Mouse (Mus musculus) limb, embryonic 11.5 days (tissue): ENCODE measurements around the gene Plxnd1. TPM values are rescaled to one million over a fixed set of nuclear protein-coding genes. Genes with fewer than 3 reads are reported as not detected.
A peak's percentile ranks its signal among the peaks of the same experiment; 100 is the strongest.

ENCODE experiments used
- ATAC-seq: fragments of 200-750 bp; cut with Nextera tagmentation; 2 replicates; pipeline ENCODE4 v1.8.0; 2017; ENCODE audit warnings: low read depth; ENCODE audit not compliant: insufficient number of reproducible peaks, low FRiP score, low TSS enrichment
- DNase-seq: peaks from one replicate; pipeline ENCODE4 v3.0.0-alpha.2; 2015; ENCODE audit warnings: low spot score
- H3K27ac ChIP-seq: fragments of 300-500 bp; sonication (generic); replicated peaks from 2 replicates; pipeline ENCODE4 v1.5.1; 2014; ENCODE audit warnings: low read depth, mild to moderate bottlenecking, low read length
- H3K27me3 ChIP-seq: fragments of 300-500 bp; sonication (generic); 2 replicates; pipeline ENCODE4 v1.6.1; 2014; ENCODE audit warnings: mild to moderate bottlenecking, low read length, mixed read lengths; ENCODE audit not compliant: control insufficient read depth, insufficient read depth
- H3K36me3 ChIP-seq: fragments of 300-500 bp; sonication (generic); 2 replicates; pipeline ENCODE4 v1.6.1; 2014; ENCODE audit warnings: mild to moderate bottlenecking, low read length, moderate library complexity, mixed read lengths; ENCODE audit not compliant: control insufficient read depth, insufficient read depth
- H3K4me1 ChIP-seq: fragments of 300-500 bp; sonication (generic); 2 replicates; pipeline ENCODE4 v1.6.1; 2014; ENCODE audit warnings: low read length, mixed read lengths; ENCODE audit not compliant: control insufficient read depth, insufficient read depth
- H3K4me2 ChIP-seq: fragments of 300-500 bp; sonication (generic); 2 replicates; pipeline ENCODE4 v1.6.1; 2014; ENCODE audit warnings: low read depth, mild to moderate bottlenecking, moderate library complexity; ENCODE audit not compliant: severe bottlenecking
- H3K4me3 ChIP-seq: fragments of 300-500 bp; sonication (generic); 2 replicates; pipeline ENCODE4 v1.5.1; 2014; ENCODE audit warnings: low read depth, low read length
- H3K9ac ChIP-seq: fragments of 300-500 bp; sonication (generic); 2 replicates; pipeline ENCODE4 v1.6.1; 2014; ENCODE audit warnings: mild to moderate bottlenecking, low read length
- H3K9me3 ChIP-seq: fragments of 300-500 bp; sonication (generic); 2 replicates; pipeline ENCODE4 v1.6.1; 2016; ENCODE audit warnings: low read length; ENCODE audit not compliant: control insufficient read depth
- WGBS: fragments of 180-500 bp; shearing (Covaris S2); extraction: QIAGEN DNeasy Blood & Tissue Kit; methylation state at CpG from one replicate; pipeline ENCODE4 v1.1.7; 2014; 5-methylcytosine and 5-hydroxymethylcytosine counted together
- polyA plus RNA-seq: library from polyadenylated mRNA; unstranded; fragments of >200 nt; fragmentation: Nextera tagmentation; extraction: Ambion mirVana; gene quantifications from 2 replicates; pipeline ENCODE4 v1.2.1, GENCODE M21; 2014

Gene Plxnd1
- polyA plus RNA-seq, 1 experiment from 2014 or later, result 19.6 TPM

DNA sequence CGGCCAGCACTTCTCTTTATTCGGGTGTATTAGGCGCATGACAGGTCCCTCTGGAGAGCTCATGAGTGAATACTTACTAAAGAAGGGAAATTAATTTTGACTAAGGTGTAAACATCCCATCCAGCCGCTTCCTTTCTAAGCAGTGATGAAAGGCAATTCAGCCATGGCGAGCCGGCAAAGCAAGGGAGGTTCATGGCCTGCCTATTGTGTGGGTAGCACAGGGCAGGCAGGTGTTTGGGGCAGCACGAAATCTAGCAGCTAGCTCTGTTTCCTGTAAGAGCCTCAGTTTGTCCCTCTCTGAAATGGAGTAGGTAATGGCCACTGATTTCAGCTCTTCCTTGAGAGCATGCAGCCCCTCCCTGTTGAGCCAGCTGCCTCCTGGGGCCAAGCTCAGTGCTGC, 10.2 kb downstream of the Plxnd1 start:
- Histone ChIP-seq H3K36me3 (no peaks in the 10 kb centered on the region), H3K9me3 (no peaks in the 10 kb centered on the region), H3K4me3 (no peak overlapping the region), H3K27ac (no peak overlapping the region), H3K4me2 (no peak overlapping the region), H3K4me1 (peaks cover 28% of the 10 kb centered on the region), H3K27me3 (no peaks in the 10 kb centered on the region), H3K9ac (no peak overlapping the region)
- WGBS, result 83% methylated on average over 7 of the region's 7 CpGs
- ATAC-seq (no peak), DNase-seq (no peak)

DNA sequence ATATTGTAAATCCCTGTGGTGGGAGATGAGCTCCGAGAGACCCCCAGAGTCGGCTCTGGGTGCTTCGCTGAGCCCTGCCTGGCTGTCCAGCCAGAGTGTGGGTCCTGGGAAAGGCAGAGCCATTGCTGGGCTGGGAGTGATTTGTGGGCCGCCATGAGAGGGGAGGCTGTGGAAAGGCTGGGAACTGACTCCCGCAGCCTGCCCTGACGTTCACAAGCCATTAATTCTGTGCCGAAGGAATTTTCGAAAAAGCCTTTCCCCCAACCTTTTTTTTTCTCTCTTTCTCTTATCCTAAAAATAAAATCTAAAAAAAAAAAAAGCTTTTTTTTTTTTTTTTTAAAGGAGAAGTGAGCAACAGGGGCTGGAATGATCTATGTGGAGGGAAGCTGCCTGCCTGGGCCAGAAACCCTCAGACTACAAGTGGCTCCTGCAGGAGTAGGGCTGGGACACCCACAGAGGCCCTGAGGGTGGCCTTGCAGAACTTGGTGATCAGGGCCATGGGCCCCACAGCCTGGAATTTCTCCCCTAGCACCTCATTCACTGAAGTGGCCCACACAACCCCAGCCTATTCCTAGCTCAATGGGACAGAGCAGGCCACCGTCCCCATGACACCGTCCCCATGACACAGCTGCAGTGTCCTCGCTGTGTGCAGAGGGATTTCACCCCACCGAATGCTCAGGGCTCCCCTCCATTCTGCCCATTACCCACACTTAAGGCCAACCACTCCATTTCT, 11.3 kb downstream of the Plxnd1 start:
- no peak for DNase-seq
- no peaks in the 10 kb centered on the region for H3K27me3 ChIP-seq
- H3K4me2 ChIP-seq, result no peak overlapping the region
- H3K9ac ChIP-seq, result no peak overlapping the region
- H3K27ac ChIP-seq, result peak overlapping the region; percentile 0; the same call in 1 of the 2 replicates
- peaks cover 28% of the 10 kb centered on the region for H3K4me1 ChIP-seq
- no peak overlapping the region for H3K4me3 ChIP-seq
- H3K9me3 ChIP-seq, result no peaks in the 10 kb centered on the region
- H3K36me3 ChIP-seq, result no peaks in the 10 kb centered on the region
- 44% methylated on average over 12 of the region's 12 CpGs for WGBS
- no peak for ATAC-seq

GRCm38 (mm10) chr6:115982889-115983288, 11.9 kb downstream of the Plxnd1 start:
- no peaks in the 10 kb centered on the region for H3K9me3 ChIP-seq
- H3K9ac ChIP-seq, result no peak overlapping the region
- H3K4me3 ChIP-seq, result no peak overlapping the region
- no peak for ATAC-seq
- 67% methylated on average over 7 of the region's 7 CpGs for WGBS
- peaks cover 28% of the 10 kb centered on the region for H3K4me1 ChIP-seq
- no peak for DNase-seq
- no peak overlapping the region for H3K4me2 ChIP-seq
- H3K36me3 ChIP-seq, result no peaks in the 10 kb centered on the region
- H3K27me3 ChIP-seq, result no peaks in the 10 kb centered on the region
- no peak overlapping the region for H3K27ac ChIP-seq

- no peaks in the 10 kb centered on the region for H3K9me3 ChIP-seq
- H3K4me3 ChIP-seq, result no peak overlapping the region
- ATAC-seq (no peak), DNase-seq (no peak)
- H3K27ac ChIP-seq, result no peak overlapping the region
- no peak overlapping the region for H3K4me2 ChIP-seq
- H3K9ac ChIP-seq, result no peak overlapping the region
- no peaks in the 10 kb centered on the region for H3K36me3 ChIP-seq
- WGBS, result 60% methylated on average over 8 of the region's 8 CpGs
- no peaks in the 10 kb centered on the region; the same call in 1 of the 2 replicates for H3K4me1 ChIP-seq
- H3K27me3 ChIP-seq, result no peaks in the 10 kb centered on the region
Observed at GRCm38 (mm10) chr6:115978596-115978995, 16.2 kb downstream of the Plxnd1 start.

DNA sequence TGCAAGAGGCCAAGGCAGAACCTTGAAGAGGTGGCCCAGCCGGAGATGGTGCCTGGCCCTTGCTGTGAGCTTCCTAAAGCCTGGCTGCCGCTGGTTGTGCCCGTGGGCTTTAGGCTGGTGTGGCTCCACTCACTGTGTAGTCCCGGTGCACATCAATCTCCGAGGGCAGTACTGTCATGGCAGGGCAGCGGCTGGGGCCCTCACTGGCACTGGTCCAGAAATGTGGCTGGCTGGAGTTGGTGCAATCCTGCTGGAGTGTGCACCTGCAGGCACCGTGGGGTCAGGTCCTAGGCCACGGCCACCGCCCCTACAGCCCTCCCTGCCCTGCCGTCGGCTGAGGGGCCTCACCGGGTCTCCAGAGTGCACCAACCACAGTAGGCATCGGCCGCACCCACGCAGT, 17.0 kb downstream of the Plxnd1 start:
- Histone ChIP-seq H3K9me3 (no peaks in the 10 kb centered on the region), H3K36me3 (no peaks in the 10 kb centered on the region), H3K9ac (no peak overlapping the region), H3K4me3 (no peak overlapping the region), H3K27ac (no peak overlapping the region), H3K4me1 (no peaks in the 10 kb centered on the region), H3K4me2 (no peak overlapping the region), H3K27me3 (no peaks in the 10 kb centered on the region)
- 90% methylated on average over 15 of the region's 15 CpGs for WGBS
- DNase-seq (no peak), ATAC-seq (no peak)

DNA sequence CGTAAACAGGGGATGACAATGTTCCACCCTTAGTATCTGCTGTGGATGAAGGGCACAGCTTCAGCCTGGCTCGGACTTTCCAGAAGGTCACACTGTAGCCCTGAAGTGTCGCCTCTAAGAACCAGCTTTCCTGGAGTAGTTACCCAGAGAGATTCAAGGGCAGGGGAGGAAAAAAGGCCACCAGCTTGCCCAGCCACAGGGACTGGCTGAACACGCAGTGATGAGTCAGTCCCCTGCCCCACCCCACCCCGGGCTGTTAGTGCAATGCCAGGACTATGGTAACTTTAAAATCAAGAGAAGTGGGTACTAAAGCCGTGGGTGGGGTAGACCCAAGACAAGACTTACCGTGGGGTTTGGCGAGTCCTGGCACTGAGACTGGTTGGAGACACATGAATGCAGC, 19.2 kb downstream of the Plxnd1 start:
- H3K4me1 ChIP-seq, result peaks cover 15% of the 10 kb centered on the region
- H3K9ac ChIP-seq, result no peak overlapping the region
- H3K9me3 ChIP-seq, result no peaks in the 10 kb centered on the region
- H3K27me3 ChIP-seq, result no peaks in the 10 kb centered on the region
- no peak overlapping the region for H3K4me3 ChIP-seq
- ATAC-seq (no peak), DNase-seq (no peak)
- H3K27ac ChIP-seq, result no peak overlapping the region
- 90% methylated on average over 8 of the region's 8 CpGs for WGBS
- H3K4me2 ChIP-seq, result no peak overlapping the region
- no peaks in the 10 kb centered on the region for H3K36me3 ChIP-seq

GRCm38 (mm10) chr6:115973881-115974662, 20.7 kb downstream of the Plxnd1 start:
- no peak overlapping the region for H3K27ac ChIP-seq
- H3K9me3 ChIP-seq, result no peaks in the 10 kb centered on the region
- H3K4me3 ChIP-seq, result no peak overlapping the region
- no peaks in the 10 kb centered on the region for H3K27me3 ChIP-seq
- no peaks in the 10 kb centered on the region for H3K36me3 ChIP-seq
- no peak for DNase-seq
- 77% methylated on average over 16 of the region's 16 CpGs for WGBS
- H3K4me1 ChIP-seq, result peaks cover 21% of the 10 kb centered on the region
- H3K9ac ChIP-seq, result no peak overlapping the region
- no peak overlapping the region for H3K4me2 ChIP-seq
- ATAC-seq, result no peak

- DNase-seq (no peak), ATAC-seq (no peak)
- no peak overlapping the region for H3K9ac ChIP-seq
- peaks cover 28% of the 10 kb centered on the region for H3K4me1 ChIP-seq
- H3K27ac ChIP-seq, result no peak overlapping the region
- H3K27me3 ChIP-seq, result no peaks in the 10 kb centered on the region
- H3K36me3 ChIP-seq, result no peaks in the 10 kb centered on the region
- no peak overlapping the region for H3K4me3 ChIP-seq
- WGBS, result 82% methylated on average over 15 of the region's 15 CpGs
- H3K9me3 ChIP-seq, result no peaks in the 10 kb centered on the region
- no peak overlapping the region for H3K4me2 ChIP-seq
Observed at GRCm38 (mm10) chr6:115973139-115973875, 21.5 kb downstream of the Plxnd1 start.
